Mouse (Mus musculus): ENCODE results near the gene Sypl2. TPM values are rescaled to one million over a fixed set of nuclear protein-coding genes. Genes with fewer than 3 reads are reported as not detected.
A peak's percentile ranks its signal among the peaks of the same experiment; 100 is the strongest.

Gene Sypl2
- total and polyA plus RNA-seq, 2 experiments from 2014 or later, result 0.29 to 0.42 TPM

- Histone ChIP-seq H3K9me3 (ENCODE audit: low read length) (no peaks in the 10 kb centered on the region), H3K9ac (peak within 1 kb of the TSS; percentile 83), H3K27ac (ENCODE audit: low read depth, low read length) (peak within 1 kb of the TSS; percentile 97), H3K27me3 (ENCODE audit: insufficient read depth, low read length) (no peaks in the 10 kb centered on the region), H3K4me3 (ENCODE audit: low read depth, low read length) (peak within 1 kb of the TSS; percentile 61), H3K36me3 (ENCODE audit: insufficient read depth) (peaks cover 16% of the 10 kb centered on the region), H3K4me2 (ENCODE audit: low read depth) (peak within 1 kb of the TSS; percentile 89), H3K4me1 (ENCODE audit: insufficient read depth) (peaks cover 25% of the 10 kb centered on the region)
- DNase-seq, result no peak
- under 1% methylated on average over 14 of the region's 14 CpGs for WGBS
- TF ChIP-seq CTCF (IDR thresholded peaks at IDR 0.05; ENCODE audit: low read depth), result peak; percentile 80
- ATAC-seq, result peak; percentile 81
Measured at GRCm38 (mm10) chr3:108210771-108211139, 15.7 kb downstream of the Sypl2 start, which contains the start of gene Atxn7l2. Atxn7l2 (minus strand) TSS chr3:108210934.

GRCm38 (mm10) chr3:108209946-108210770, 16.3 kb downstream of the Sypl2 start:
- 1% methylated on average over 67 of the region's 72 CpGs for WGBS
- Histone ChIP-seq H3K27me3 (ENCODE audit: insufficient read depth, low read length) (no peaks in the 10 kb centered on the region), H3K9me3 (ENCODE audit: low read length) (no peaks in the 10 kb centered on the region), H3K4me2 (ENCODE audit: low read depth) (peak overlapping the region; percentile 89), H3K9ac (peak overlapping the region; percentile 83), H3K27ac (ENCODE audit: low read depth, low read length) (peak overlapping the region; percentile 97), H3K4me1 (ENCODE audit: insufficient read depth) (peaks cover 25% of the 10 kb centered on the region), H3K4me3 (ENCODE audit: low read depth, low read length) (peak overlapping the region; percentile 61), H3K36me3 (ENCODE audit: insufficient read depth) (peaks cover 22% of the 10 kb centered on the region)
- no peak for TF ChIP-seq CTCF (IDR thresholded peaks at IDR 0.05; ENCODE audit: low read depth)
- DNase-seq (peak; percentile 99), ATAC-seq (peak; percentile 95)

GRCm38 (mm10) chr3:108209536-108209935, 16.9 kb downstream of the Sypl2 start:
- no peak for TF ChIP-seq CTCF (IDR thresholded peaks at IDR 0.05; ENCODE audit: low read depth)
- H3K27me3 ChIP-seq (ENCODE audit: insufficient read depth, low read length), result no peaks in the 10 kb centered on the region
- peaks cover 28% of the 10 kb centered on the region for H3K36me3 ChIP-seq (ENCODE audit: insufficient read depth)
- H3K4me1 ChIP-seq (ENCODE audit: insufficient read depth), result peaks cover 25% of the 10 kb centered on the region
- DNase-seq, result no peak
- WGBS, result 8% methylated on average over 8 of the region's 8 CpGs
- H3K9ac ChIP-seq, result peak overlapping the region; percentile 83
- peak overlapping the region; percentile 97 for H3K27ac ChIP-seq (ENCODE audit: low read depth, low read length)
- H3K4me2 ChIP-seq (ENCODE audit: low read depth), result peak overlapping the region; percentile 89
- H3K4me3 ChIP-seq (ENCODE audit: low read depth, low read length), result peak overlapping the region; percentile 61
- no peak for ATAC-seq
- no peaks in the 10 kb centered on the region for H3K9me3 ChIP-seq (ENCODE audit: low read length)

- no peak for TF ChIP-seq CTCF (IDR thresholded peaks at IDR 0.05; ENCODE audit: low read depth)
- H3K36me3 ChIP-seq (ENCODE audit: insufficient read depth), result peaks cover 32% of the 10 kb centered on the region
- H3K27me3 ChIP-seq (ENCODE audit: insufficient read depth, low read length), result no peaks in the 10 kb centered on the region
- H3K9me3 ChIP-seq (ENCODE audit: low read length), result no peaks in the 10 kb centered on the region
- peak overlapping the region; percentile 61 for H3K4me3 ChIP-seq (ENCODE audit: low read depth, low read length)
- no peak overlapping the region for H3K27ac ChIP-seq (ENCODE audit: low read depth, low read length)
- DNase-seq, result no peak
- WGBS, result 61% methylated on average over 3 of the region's 3 CpGs
- H3K4me2 ChIP-seq (ENCODE audit: low read depth), result peak overlapping the region; percentile 89
- ATAC-seq, result no peak
- H3K4me1 ChIP-seq (ENCODE audit: insufficient read depth), result peaks cover 25% of the 10 kb centered on the region
- peak overlapping the region; percentile 83 for H3K9ac ChIP-seq
Measured at GRCm38 (mm10) chr3:108209001-108209400, 17.4 kb downstream of the Sypl2 start.

- no peaks in the 10 kb centered on the region for H3K9me3 ChIP-seq (ENCODE audit: low read length)
- H3K36me3 ChIP-seq (ENCODE audit: insufficient read depth), result peaks cover 51% of the 10 kb centered on the region
- no peak for TF ChIP-seq CTCF (IDR thresholded peaks at IDR 0.05; ENCODE audit: low read depth)
- no peak overlapping the region for H3K9ac ChIP-seq
- H3K4me1 ChIP-seq (ENCODE audit: insufficient read depth), result peaks cover 19% of the 10 kb centered on the region
- ATAC-seq (no peak), DNase-seq (peak; percentile 40)
- WGBS, result 64% methylated on average over 15 of the region's 15 CpGs
- no peaks in the 10 kb centered on the region for H3K27me3 ChIP-seq (ENCODE audit: insufficient read depth, low read length)
- H3K4me2 ChIP-seq (ENCODE audit: low read depth), result no peak overlapping the region
- H3K4me3 ChIP-seq (ENCODE audit: low read depth, low read length), result no peak overlapping the region
- H3K27ac ChIP-seq (ENCODE audit: low read depth, low read length), result no peak overlapping the region
Measured at GRCm38 (mm10) chr3:108206731-108207375, 19.6 kb downstream of the Sypl2 start.

- Histone ChIP-seq H3K4me2 (ENCODE audit: low read depth) (no peak overlapping the region), H3K36me3 (ENCODE audit: insufficient read depth) (peaks cover 51% of the 10 kb centered on the region), H3K27me3 (ENCODE audit: insufficient read depth, low read length) (no peaks in the 10 kb centered on the region), H3K9ac (no peak overlapping the region), H3K9me3 (ENCODE audit: low read length) (no peaks in the 10 kb centered on the region), H3K4me1 (ENCODE audit: insufficient read depth) (peaks cover 18% of the 10 kb centered on the region), H3K27ac (ENCODE audit: low read depth, low read length) (no peak overlapping the region), H3K4me3 (ENCODE audit: low read depth, low read length) (no peak overlapping the region)
- ATAC-seq (no peak), DNase-seq (no peak)
- WGBS, result 90% methylated on average over 8 of the region's 8 CpGs
- no peak for TF ChIP-seq CTCF (IDR thresholded peaks at IDR 0.05; ENCODE audit: low read depth)
Measured at GRCm38 (mm10) chr3:108205601-108206000, 20.8 kb downstream of the Sypl2 start.

GRCm38 (mm10) chr3:108204470-108204869, 22.0 kb downstream of the Sypl2 start:
- ATAC-seq, result no peak
- H3K9me3 ChIP-seq (ENCODE audit: low read length), result no peaks in the 10 kb centered on the region
- H3K4me1 ChIP-seq (ENCODE audit: insufficient read depth), result peaks cover 18% of the 10 kb centered on the region
- TF ChIP-seq CTCF (IDR thresholded peaks at IDR 0.05; ENCODE audit: low read depth), result no peak
- no peak overlapping the region for H3K9ac ChIP-seq
- no peaks in the 10 kb centered on the region for H3K27me3 ChIP-seq (ENCODE audit: insufficient read depth, low read length)
- no peak overlapping the region for H3K4me3 ChIP-seq (ENCODE audit: low read depth, low read length)
- no peak for DNase-seq
- WGBS, result 87% methylated on average over 11 of the region's 11 CpGs
- H3K4me2 ChIP-seq (ENCODE audit: low read depth), result no peak overlapping the region
- no peak overlapping the region for H3K27ac ChIP-seq (ENCODE audit: low read depth, low read length)
- peaks cover 51% of the 10 kb centered on the region for H3K36me3 ChIP-seq (ENCODE audit: insufficient read depth)
